Mouse (Mus musculus) neural tube, embryonic 15.5 days (tissue): ENCODE measurements around the gene Sar1b. TPM values are rescaled to one million over a fixed set of nuclear protein-coding genes. Genes with fewer than 3 reads are reported as not detected.
"Not testable (repeated sequence)": the region's sequence is repeated elsewhere in the genome, so short reads cannot be mapped to it uniquely, and the experiment has no call there.

Experiments
- ATAC-seq: fragments of 200-750 bp; cut with Nextera tagmentation; 2 replicates; pipeline ENCODE4 v1.8.0; 2017; ENCODE audit warnings: mild to moderate bottlenecking, moderate TSS enrichment, moderate library complexity; ENCODE audit not compliant: low FRiP score
- H3K27ac ChIP-seq: fragments of 300-500 bp; sonication (generic); replicated peaks from 2 replicates; pipeline ENCODE4 v1.5.1; 2015; ENCODE audit warnings: mild to moderate bottlenecking, inconsistent platforms
- H3K27me3 ChIP-seq: fragments of 300-500 bp; sonication (generic); replicated peaks from 2 replicates; pipeline ENCODE4 v1.6.1; 2015; ENCODE audit warnings: inconsistent platforms
- H3K36me3 ChIP-seq: fragments of 300-500 bp; sonication (generic); 2 replicates; pipeline ENCODE4 v1.6.1; 2015; ENCODE audit warnings: inconsistent platforms
- H3K4me1 ChIP-seq: fragments of 300-500 bp; sonication (generic); 2 replicates; pipeline ENCODE4 v1.6.1; 2015; ENCODE audit warnings: inconsistent platforms
- H3K4me2 ChIP-seq: fragments of 300-500 bp; sonication (generic); 2 replicates; pipeline ENCODE4 v1.6.1; 2015; ENCODE audit warnings: inconsistent platforms, mild to moderate bottlenecking, moderate library complexity
- H3K4me3 ChIP-seq: fragments of 300-500 bp; sonication (generic); replicated peaks from 2 replicates; pipeline ENCODE4 v1.5.1; 2015; ENCODE audit warnings: mild to moderate bottlenecking, inconsistent platforms
- H3K9ac ChIP-seq: fragments of 300-500 bp; sonication (generic); replicated peaks from 2 replicates; pipeline ENCODE4 v1.6.1; 2015; ENCODE audit warnings: mild to moderate bottlenecking, inconsistent platforms
- H3K9me3 ChIP-seq: fragments of 300-500 bp; sonication (generic); replicated peaks from 2 replicates; pipeline ENCODE4 v1.6.1; 2016; ENCODE audit warnings: inconsistent platforms
- WGBS: fragments of 180-500 bp; shearing (Covaris S2); methylation state at CpG from one replicate; pipeline ENCODE4 v1.1.7; 2015; ENCODE audit warnings: mixed read lengths; 5-methylcytosine and 5-hydroxymethylcytosine counted together
- polyA plus RNA-seq: library from polyadenylated mRNA; unstranded; fragments of >200 nt; fragmentation: Nextera tagmentation; extraction: Ambion mirVana; gene quantifications from 2 replicates; pipeline ENCODE4 v1.2.1, GENCODE M21; 2015

Sar1b gene
- polyA plus RNA-seq, 1 experiment from 2014 or later: 237 TPM

DNA sequence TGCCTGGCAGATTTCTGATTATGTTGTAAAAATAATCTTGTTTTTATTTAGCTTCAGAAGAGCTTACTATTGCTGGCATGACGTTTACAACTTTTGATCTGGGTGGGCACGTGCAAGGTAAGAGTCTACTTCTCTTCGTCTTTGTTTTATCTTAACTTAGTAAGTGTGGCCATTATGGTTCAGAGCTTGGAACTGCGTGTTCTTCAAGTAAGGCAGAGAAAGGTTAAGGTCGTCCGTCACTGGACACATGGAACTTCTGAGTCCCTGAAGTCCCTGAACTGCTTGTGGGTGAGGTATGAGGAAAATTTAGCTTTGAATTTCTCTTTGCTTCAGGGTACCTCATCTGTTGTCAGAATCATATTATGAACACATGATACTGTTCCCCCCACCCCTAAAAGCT, 19.2 kb downstream of the Sar1b start:
- H3K9me3 ChIP-seq: no peaks in the 10 kb centered on the region
- whole genome bisulfite sequencing: 93% methylated on average over 6 of the region's 6 CpGs
- no peak overlapping the region for H3K4me2 ChIP-seq
- H3K27me3 ChIP-seq: no peaks in the 10 kb centered on the region
- no peak overlapping the region for H3K4me3 ChIP-seq
- no peak overlapping the region for H3K9ac ChIP-seq
- no peak overlapping the region for H3K27ac ChIP-seq
- peaks cover 59% of the 10 kb centered on the region for H3K36me3 ChIP-seq
- ATAC-seq: no peak
- no peaks in the 10 kb centered on the region for H3K4me1 ChIP-seq

DNA sequence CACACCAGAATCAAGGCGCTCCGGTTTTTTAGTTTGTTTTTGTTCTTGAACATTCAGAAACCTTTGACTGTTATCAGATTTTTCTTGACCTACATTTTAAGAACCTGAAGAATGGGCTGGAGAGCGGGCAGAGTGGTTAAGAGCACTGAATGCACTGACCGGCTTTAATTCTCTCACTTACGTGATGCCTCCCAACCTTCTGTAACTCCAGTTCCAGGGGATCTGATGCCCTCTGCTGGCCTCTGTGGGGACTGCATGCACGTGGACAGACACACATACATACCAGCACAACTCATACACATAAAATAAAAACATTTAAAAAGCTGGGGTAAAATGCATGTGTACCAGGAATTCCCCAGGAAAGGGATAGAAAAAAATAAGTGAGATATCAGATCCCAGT, 22.4 kb downstream of the Sar1b start:
- no peak overlapping the region for H3K27ac ChIP-seq
- 91% methylated on average over 6 of the region's 6 CpGs for WGBS
- no peaks in the 10 kb centered on the region for H3K27me3 ChIP-seq
- H3K9me3 ChIP-seq: no peaks in the 10 kb centered on the region
- H3K4me2 ChIP-seq: no peak overlapping the region
- H3K36me3 ChIP-seq: peaks cover 72% of the 10 kb centered on the region
- ATAC-seq: no peak
- H3K4me1 ChIP-seq: no peaks in the 10 kb centered on the region
- H3K4me3 ChIP-seq: no peak overlapping the region
- H3K9ac ChIP-seq: no peak overlapping the region

DNA sequence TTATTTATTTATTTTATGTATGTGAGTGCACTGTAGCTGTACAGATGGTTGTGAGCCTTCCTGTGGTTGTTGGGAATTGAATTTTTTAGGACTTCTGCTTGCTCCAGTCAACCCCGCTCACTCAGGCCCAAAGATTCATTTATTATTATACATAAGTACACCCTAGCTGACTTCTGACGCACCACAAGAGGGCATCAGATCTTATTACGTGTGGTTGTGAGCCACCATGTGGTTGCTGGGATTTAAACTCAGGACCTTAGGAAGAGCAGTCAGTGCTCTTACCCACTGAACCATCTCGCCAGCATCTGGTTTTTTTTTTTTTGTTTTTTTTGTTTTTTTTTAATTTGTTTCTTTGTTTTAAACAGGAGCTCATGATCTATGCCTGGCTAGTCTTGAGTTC, 26.2 kb downstream of the Sar1b start:
- not testable (repeated sequence) for ATAC-seq, H3K4me2 ChIP-seq, H3K27me3 ChIP-seq, H3K9me3 ChIP-seq, H3K4me3 ChIP-seq, H3K9ac ChIP-seq, H3K27ac ChIP-seq, H3K4me1 ChIP-seq
- 81% methylated on average over 4 of the region's 4 CpGs for WGBS
- peaks cover 62% of the 10 kb centered on the region for H3K36me3 ChIP-seq

DNA sequence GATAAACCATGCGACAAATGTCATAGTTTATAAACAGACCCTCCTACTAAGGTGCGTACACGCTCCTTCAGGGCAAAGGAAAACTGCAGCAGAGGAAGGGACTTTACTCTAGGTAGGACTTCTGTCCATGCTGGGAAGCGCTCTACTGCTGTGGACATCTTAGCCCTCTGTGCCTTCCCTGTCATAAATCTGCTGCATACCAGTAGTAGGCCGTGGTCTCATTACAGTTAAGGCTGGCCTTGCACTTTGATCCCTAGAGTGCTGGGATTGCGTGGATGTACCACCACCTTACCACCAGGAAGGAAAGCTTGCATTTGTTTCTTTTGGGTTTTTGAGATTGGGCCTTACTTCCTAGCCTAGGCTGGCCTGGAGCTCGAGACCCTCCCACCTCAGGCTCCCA, 27.2 kb downstream of the Sar1b start:
- H3K27me3 ChIP-seq: no peaks in the 10 kb centered on the region
- peaks cover 58% of the 10 kb centered on the region for H3K36me3 ChIP-seq
- no peak overlapping the region for H3K27ac ChIP-seq
- H3K9ac ChIP-seq: no peak overlapping the region
- H3K9me3 ChIP-seq: no peaks in the 10 kb centered on the region
- H3K4me2 ChIP-seq: no peak overlapping the region
- no peak overlapping the region for H3K4me3 ChIP-seq
- WGBS: 95% methylated on average over 7 of the region's 7 CpGs
- no peak for ATAC-seq
- H3K4me1 ChIP-seq: no peaks in the 10 kb centered on the region

DNA sequence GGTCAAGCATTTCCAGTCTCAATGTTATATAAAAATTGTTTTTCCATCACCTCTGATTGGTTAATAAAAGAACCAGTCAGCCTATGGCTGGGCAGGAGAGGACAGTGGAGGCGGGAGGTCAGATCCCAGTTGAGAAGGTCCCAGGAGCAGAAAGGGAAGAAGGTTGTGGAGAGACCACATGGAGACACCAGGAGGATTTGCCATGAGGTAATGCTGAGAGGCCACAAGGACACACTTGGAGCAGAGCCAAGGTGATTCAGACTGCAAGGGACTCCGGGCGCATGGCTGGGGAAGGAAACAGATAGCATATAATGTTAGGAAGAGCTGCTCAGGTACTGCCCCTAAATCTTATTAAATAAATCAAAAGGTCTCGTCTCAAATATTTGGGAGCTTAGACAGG, 32.8 kb downstream of the Sar1b start:
- no peaks in the 10 kb centered on the region for H3K27me3 ChIP-seq
- H3K4me2 ChIP-seq: no peak overlapping the region
- H3K27ac ChIP-seq: no peak overlapping the region
- no peaks in the 10 kb centered on the region for H3K4me1 ChIP-seq
- no peaks in the 10 kb centered on the region for H3K9me3 ChIP-seq
- no peak overlapping the region for H3K9ac ChIP-seq
- ATAC-seq: no peak
- WGBS: 82% methylated on average over 4 of the region's 4 CpGs
- no peak overlapping the region for H3K4me3 ChIP-seq
- peaks cover 12% of the 10 kb centered on the region for H3K36me3 ChIP-seq

DNA sequence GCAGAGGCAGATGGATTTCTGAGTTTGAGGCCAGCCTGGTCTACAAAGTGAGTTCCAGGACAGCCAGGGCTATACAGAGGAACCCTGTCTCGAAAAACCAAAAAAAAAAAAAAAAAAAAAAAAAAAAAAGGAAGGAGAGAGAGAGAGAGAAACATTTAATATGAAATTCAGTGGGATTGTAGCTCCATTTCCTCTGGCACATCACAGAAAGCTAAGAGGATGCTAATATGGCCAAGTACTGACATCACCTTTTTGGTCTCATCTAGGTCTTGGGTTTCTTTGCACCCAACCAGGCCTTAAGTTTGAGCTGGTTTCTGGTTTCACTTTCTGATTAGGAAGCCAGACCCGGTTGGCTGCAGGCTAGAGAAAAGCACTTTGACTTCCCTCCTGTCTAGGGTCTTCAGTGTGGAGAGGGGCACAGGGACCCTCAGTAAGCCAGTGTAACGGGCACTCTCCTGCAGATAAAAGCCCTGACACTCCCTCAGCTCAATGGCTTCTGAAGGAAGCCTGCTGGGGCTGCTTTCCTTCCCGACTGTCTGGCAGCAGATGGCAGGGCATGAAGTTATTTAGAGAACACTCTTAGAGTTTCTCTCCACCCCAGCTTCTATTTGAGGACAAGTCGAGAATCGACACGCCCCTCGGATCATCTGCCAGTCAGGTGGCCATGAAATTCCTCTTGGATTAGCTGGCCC, 37.3 kb downstream of the Sar1b start:
- no peak overlapping the region for H3K27ac ChIP-seq
- WGBS: 54% methylated on average over 7 of the region's 8 CpGs

DNA sequence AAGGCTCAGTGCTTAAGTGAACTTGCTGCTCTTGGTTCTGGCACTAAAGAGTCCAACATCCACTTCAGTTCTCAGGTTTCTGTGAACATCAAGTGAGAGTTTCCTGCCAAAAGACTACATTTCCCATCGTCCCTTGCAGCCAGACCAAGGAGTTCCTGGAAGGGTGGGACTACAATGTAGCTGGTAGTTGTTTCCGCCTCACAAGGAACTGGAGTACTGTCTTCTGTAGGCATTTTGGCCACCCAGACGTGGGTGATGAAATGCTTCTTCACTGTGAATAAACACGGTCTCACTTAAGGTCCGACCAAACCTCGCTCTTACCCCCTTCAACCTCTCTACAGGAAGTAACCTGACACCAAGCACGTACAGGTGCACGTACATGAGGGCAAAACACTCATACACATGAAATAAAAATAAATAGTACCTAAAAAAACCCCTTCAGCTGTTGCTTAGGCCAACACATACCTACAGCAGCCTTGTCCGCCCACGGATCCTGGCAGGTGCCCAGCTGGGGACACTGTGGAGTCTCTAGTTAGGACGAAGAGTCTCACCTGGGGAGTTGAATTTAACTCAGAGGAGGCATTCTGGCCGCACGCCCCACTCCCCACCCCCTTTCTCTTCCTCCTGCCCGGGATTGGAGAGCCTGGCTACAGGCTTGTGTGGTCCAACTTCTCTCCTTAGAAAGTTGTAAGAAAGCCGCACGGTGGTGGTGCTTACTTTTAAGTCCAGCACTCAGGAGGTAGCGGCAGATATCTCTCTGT, 41.9 kb downstream of the Sar1b start:
- peak overlapping the region; percentile 50 for H3K4me3 ChIP-seq
- no peaks in the 10 kb centered on the region for H3K9me3 ChIP-seq
- WGBS: 20% methylated on average over 17 of the region's 17 CpGs
- H3K4me1 ChIP-seq: peaks cover 5% of the 10 kb centered on the region
- peak overlapping the region; percentile 53 for H3K9ac ChIP-seq
- H3K27me3 ChIP-seq: no peaks in the 10 kb centered on the region
- H3K27ac ChIP-seq: peak overlapping the region; percentile 72
- H3K4me2 ChIP-seq: peak overlapping the region; percentile 79
- no peaks in the 10 kb centered on the region for H3K36me3 ChIP-seq
- peak; percentile 81 for ATAC-seq

More for the DNA sequence above, 37.3 kb downstream of the Sar1b start:
- H3K9me3 ChIP-seq: no peaks in the 10 kb centered on the region
- H3K4me2 ChIP-seq: no peak overlapping the region
- H3K36me3 ChIP-seq: no peaks in the 10 kb centered on the region
- no peak overlapping the region for H3K4me3 ChIP-seq
- ATAC-seq: no peak
- H3K9ac ChIP-seq: no peak overlapping the region
- H3K4me1 ChIP-seq: peaks cover 4% of the 10 kb centered on the region
- H3K27me3 ChIP-seq: no peaks in the 10 kb centered on the region

DNA sequence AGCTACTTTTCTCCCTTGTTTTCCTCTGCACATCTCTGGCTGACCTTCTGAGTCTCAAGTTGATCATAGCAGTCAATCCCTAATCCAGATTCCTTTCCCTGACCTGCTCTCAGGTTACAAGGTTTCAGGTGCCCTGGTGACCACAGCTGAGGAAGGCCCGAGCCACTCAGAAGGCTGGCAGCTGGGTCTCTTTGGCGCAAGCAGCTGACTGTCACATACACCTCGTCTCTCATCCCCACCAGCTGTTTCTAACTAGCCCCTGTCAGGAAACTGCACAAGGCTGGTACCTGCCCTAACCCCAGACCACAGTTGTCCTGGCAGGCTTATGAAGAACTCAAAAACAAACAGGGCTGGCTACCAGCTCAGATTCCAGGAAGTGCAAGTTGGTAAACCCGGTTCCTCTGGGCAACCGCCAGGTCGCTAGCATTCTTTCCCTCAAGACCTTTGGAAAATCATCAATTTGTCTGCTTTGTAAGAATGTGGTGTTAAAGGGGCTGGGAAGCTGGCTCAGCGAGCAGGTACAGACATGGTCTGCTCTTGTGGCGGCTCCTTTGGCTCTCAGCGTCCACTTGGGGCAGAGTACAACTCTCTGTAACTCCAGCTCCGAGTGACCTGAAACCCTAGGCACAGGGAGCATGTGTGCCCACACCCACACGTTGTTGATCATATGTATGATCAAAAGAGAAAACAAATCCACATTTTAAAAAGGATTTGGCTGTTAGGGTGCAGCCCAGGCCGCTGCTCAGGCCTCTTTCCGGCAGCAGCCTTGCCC, 43.8 kb downstream of the Sar1b start:
- Histone ChIP-seq H3K4me3 (no peak overlapping the region), H3K9me3 (no peaks in the 10 kb centered on the region), H3K4me2 (no peak overlapping the region), H3K27me3 (no peaks in the 10 kb centered on the region), H3K36me3 (no peaks in the 10 kb centered on the region), H3K4me1 (peaks cover 5% of the 10 kb centered on the region), H3K27ac (no peak overlapping the region), H3K9ac (no peak overlapping the region)
- ATAC-seq: no peak
- 65% methylated on average over 13 of the region's 13 CpGs for WGBS

DNA sequence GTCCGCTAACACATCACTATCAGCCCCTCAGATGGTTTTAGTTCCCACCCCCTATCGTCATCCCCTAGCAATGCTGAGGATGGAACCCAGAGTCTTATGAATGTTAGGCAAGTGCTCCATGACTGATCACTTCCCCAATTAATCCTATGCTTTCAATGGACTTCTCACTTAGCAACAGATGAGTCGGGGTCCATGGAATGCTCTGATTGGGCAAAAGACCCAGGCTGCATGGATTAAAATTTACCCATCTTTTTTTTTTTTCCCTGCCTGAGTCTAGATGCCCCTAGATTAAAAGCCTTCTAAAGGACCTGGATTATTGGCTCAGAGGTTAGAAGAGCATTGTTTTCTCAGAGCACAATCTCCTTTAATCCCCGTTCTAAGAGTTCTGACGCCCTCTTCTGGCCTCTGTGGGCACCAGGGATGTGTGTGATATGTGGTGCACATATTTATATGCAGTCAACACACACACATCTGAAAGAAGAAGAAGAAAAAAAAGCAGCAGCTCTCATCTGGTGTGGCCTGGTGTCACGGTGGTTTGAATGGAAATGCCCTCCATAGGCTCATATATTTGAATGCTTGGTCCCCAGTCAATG, 46.2 kb downstream of the Sar1b start:
- peaks cover 5% of the 10 kb centered on the region for H3K4me1 ChIP-seq
- ATAC-seq: no peak
- H3K4me3 ChIP-seq: no peak overlapping the region
- WGBS: 67% methylated on average over 6 of the region's 6 CpGs
- no peaks in the 10 kb centered on the region for H3K9me3 ChIP-seq
- H3K27ac ChIP-seq: no peak overlapping the region
- no peak overlapping the region for H3K9ac ChIP-seq
- no peak overlapping the region for H3K4me2 ChIP-seq
- H3K36me3 ChIP-seq: no peaks in the 10 kb centered on the region
- H3K27me3 ChIP-seq: no peaks in the 10 kb centered on the region

DNA sequence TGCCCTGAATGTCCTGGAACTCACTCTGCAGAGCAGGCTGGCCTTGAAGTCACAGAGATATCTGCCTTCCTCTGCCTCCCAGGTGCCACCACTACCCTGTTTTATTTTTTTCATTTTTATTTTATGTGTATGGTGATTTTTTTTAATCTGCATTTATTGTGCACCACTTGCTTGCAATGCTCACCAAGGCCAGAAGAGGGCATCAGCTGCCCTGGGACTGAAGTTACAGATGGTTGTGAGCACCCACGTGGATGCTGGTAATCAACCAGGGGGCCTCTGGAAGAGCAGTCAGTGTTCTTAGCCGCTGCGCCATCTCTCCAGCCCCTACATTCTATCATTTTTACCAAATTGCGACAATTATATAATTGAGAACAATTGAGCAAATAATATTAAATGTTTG, 47.7 kb downstream of the Sar1b start:
- ATAC-seq: no peak
- no peak overlapping the region for H3K27ac ChIP-seq
- WGBS: 80% methylated on average over 4 of the region's 4 CpGs
- no peak overlapping the region for H3K4me2 ChIP-seq
- H3K9me3 ChIP-seq: no peaks in the 10 kb centered on the region
- no peak overlapping the region for H3K9ac ChIP-seq
- no peak overlapping the region for H3K4me3 ChIP-seq
- H3K4me1 ChIP-seq: no peaks in the 10 kb centered on the region
- no peaks in the 10 kb centered on the region for H3K27me3 ChIP-seq
- H3K36me3 ChIP-seq: no peaks in the 10 kb centered on the region

DNA sequence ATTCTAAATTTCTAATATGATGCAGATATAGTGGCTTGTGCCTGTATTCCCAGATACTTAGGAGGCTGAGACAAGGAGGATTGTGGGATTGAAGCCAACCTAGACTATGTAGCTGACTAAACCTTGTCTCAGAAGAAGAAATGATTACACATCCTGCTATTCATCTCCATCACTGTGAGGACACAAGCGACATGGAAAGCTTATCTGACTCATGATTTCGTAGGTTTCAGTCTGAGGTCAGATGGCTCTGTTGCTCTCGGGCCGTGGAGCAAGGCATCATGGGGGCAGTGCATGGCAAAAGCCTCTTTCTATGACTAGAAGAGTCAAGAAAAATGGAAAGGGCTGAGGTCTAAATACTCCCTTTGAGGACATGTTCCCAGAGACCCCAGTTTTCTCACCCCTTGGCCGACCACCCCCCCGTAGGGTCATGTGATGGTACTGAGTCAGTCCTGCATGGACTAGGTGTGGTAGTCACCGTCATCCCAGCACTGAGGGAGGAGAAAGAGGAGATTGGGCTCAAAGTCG, 48.6 kb downstream of the Sar1b start:
- Histone ChIP-seq H3K4me2 (no peak overlapping the region), H3K27me3 (no peaks in the 10 kb centered on the region), H3K4me1 (no peaks in the 10 kb centered on the region), H3K9ac (no peak overlapping the region), H3K36me3 (no peaks in the 10 kb centered on the region), H3K9me3 (no peaks in the 10 kb centered on the region), H3K27ac (no peak overlapping the region), H3K4me3 (no peak overlapping the region)
- ATAC-seq: no peak
- whole genome bisulfite sequencing: 94% methylated on average over 8 of the region's 8 CpGs
